ENCODE assay signal across 8 mouse cellular contexts in genomic region chr16:32099638-32100150, GRCm38 (mm10). TPM values are rescaled to one million over a fixed set of nuclear protein-coding genes. Genes with fewer than 3 reads are reported as not detected.
DNase-seq lines count a peak whose midpoint lies in the region; ATAC-seq and TF ChIP-seq lines count a peak whose summit lies in the region.

Gene Pigx (minus strand): TSS chr16:32099740.
Gene Cep19 (plus strand): TSS chr16:32099800.

- no peaks in the 10 kb centered on the region for H3K4me1 ChIP-seq in cortical plate, adult 2 months (ENCODE audit: control insufficient read depth, insufficient read depth, low read length)

- H3K4me3 ChIP-seq in cortical plate, adult 2 months (ENCODE audit: insufficient read depth, low read length): peak within 1 kb of the TSS; percentile 76

- no peak for TF ChIP-seq CTCF in cortical plate, adult 2 months (IDR thresholded peaks at IDR 0.05; ENCODE audit: extremely low read depth, insufficient read depth, low read length)

- H3K27ac ChIP-seq in cortical plate, adult 2 months (ENCODE audit: insufficient read depth, low read length): peak within 1 kb of the TSS; percentile 71; the same call in 1 of the 2 replicates

- peak; percentile 88 for DNase-seq in gastrocnemius, postnatal 10 days
- DNase-seq in left cerebral cortex, postnatal 10 days (ENCODE audit: extremely low spot score in 1 of 2, low spot score in 2 of 2): peak; percentile 80 to 91
- peak; percentile 90 for DNase-seq in right cerebral cortex, postnatal 25 days
- DNase-seq in urinary bladder, postnatal 4 days (ENCODE audit: low spot score in 2 of 2): peak; percentile 83 to 86

- peak; percentile 94 for ATAC-seq in activated CD4-positive, CD25-positive, alpha-beta regulatory T cell, adult 4 months
- ATAC-seq in inflammation-experienced regulatory T-cells, adult 6 months: peak; percentile 94
- ATAC-seq in megakaryocyte-erythroid progenitor cell, adult 5-6 weeks (replicated peaks; ENCODE audit: low FRiP score, low TSS enrichment, poor library complexity, severe bottlenecking): peak; percentile 95

- intact Hi-C loops in left cerebral cortex, postnatal 10 days (cut with DNase I): no loop called here

- TF ChIP-seq POLR2A in cortical plate, adult 2 months (IDR thresholded peaks at IDR 0.05; ENCODE audit: extremely low read depth, insufficient read depth, low read length): peak; percentile 72

RNA-seq across cellular contexts. Expression of gene Pigx, which starts in this region (rescaled TPM):
- polyA plus RNA-seq in activated CD4-positive, CD25-positive, alpha-beta regulatory T cell, adult 4 months (2017; shearing (Covaris generic)): 100 to 1,000 TPM; 138 to 151 TPM
- 27.9 and 32.6 TPM in 2 replicates for polyA plus RNA-seq in cortical plate, adult 2 months (2012; rRNA removed)
- 10 to 100 TPM; 15.9 to 16.1 TPM for total RNA-seq in gastrocnemius, postnatal 10 days (2021)
- 100 to 1,000 TPM; 117 to 133 (median 130) TPM for polyA plus RNA-seq in inflammation-experienced regulatory T-cells, adult 6 months (2017; shearing (Covaris generic))
- total RNA-seq in left cerebral cortex, postnatal 10 days (2021): 10 to 100 TPM; 27.7 to 33.5 TPM
- 31.9 and 53.7 TPM in 2 replicates for total RNA-seq in megakaryocyte-erythroid progenitor cell, adult 5-6 weeks (2014; fragmentation: Nextera tagmentation)
- 24.8 and 43.2 TPM in 2 replicates for total RNA-seq in megakaryocyte-erythroid progenitor cell, adult 5-6 weeks (2017)

RNA-seq across cellular contexts. Expression of gene Cep19, which starts in this region (rescaled TPM):
- polyA plus RNA-seq in activated CD4-positive, CD25-positive, alpha-beta regulatory T cell, adult 4 months (2017; shearing (Covaris generic)): 10 to 100 TPM; 35.3 to 39.2 TPM
- 61.7 and 64.8 TPM in 2 replicates for polyA plus RNA-seq in cortical plate, adult 2 months (2012; rRNA removed)
- total RNA-seq in gastrocnemius, postnatal 10 days (2021): 1 to 10 TPM; 6.3 to 7.3 TPM
- polyA plus RNA-seq in inflammation-experienced regulatory T-cells, adult 6 months (2017; shearing (Covaris generic)): 10 to 100 TPM; 32.4 to 45.8 (median 43.7) TPM
- total RNA-seq in left cerebral cortex, postnatal 10 days (2021): 10 to 100 TPM; 59.0 to 63.1 TPM
- 8.0 and 11.6 TPM in 2 replicates for total RNA-seq in megakaryocyte-erythroid progenitor cell, adult 5-6 weeks (2014; fragmentation: Nextera tagmentation)
- total RNA-seq in megakaryocyte-erythroid progenitor cell, adult 5-6 weeks (2017): 11.7 and 19.5 TPM in 2 replicates

Comparison
In these comparisons a context has a peak if more than half of its experiments do, and no peak if none do; other contexts are left out.
1. Peak in every context shown above with its lines: DNase-seq, ATAC-seq, H3K4me3 ChIP-seq and H3K27ac ChIP-seq.